Mouse (Mus musculus): ENCODE results near the gene Garem2. TPM values are rescaled to one million over a fixed set of nuclear protein-coding genes. Genes with fewer than 3 reads are reported as not detected.
"Not testable (repeated sequence)": the region's sequence is repeated elsewhere in the genome, so short reads cannot be mapped to it uniquely, and the experiment has no call there.

The Garem2 gene
- polyA plus RNA-seq (2015; fragmentation: Nextera tagmentation; extraction: Ambion mirVana), result 8.1 and 10.1 TPM in 2 replicates

- ATAC-seq, result peak; percentile 48
- H3K4me3 ChIP-seq (replicated peaks; ENCODE audit: low read length), result peak within 1 kb of the TSS; percentile 63
- H3K36me3 ChIP-seq (ENCODE audit: control insufficient read depth, insufficient read depth), result no peaks in the 10 kb centered on the region
- H3K27me3 ChIP-seq (replicated peaks; ENCODE audit: control insufficient read depth, insufficient read depth, low read length), result no peaks in the 10 kb centered on the region
- H3K27ac ChIP-seq (ENCODE audit: low read length), result peak within 1 kb of the TSS; percentile 52
- peak within 1 kb of the TSS; percentile 73 for H3K9ac ChIP-seq (replicated peaks; ENCODE audit: low read depth, low read length)
- H3K4me1 ChIP-seq (replicated peaks; ENCODE audit: control insufficient read depth, insufficient read depth, low read length), result peaks cover 36% of the 10 kb centered on the region
- H3K9me3 ChIP-seq (ENCODE audit: control insufficient read depth, low read length), result no peaks in the 10 kb centered on the region
- WGBS, result under 1% methylated on average over 60 of the region's 65 CpGs
- H3K4me2 ChIP-seq (ENCODE audit: low read length), result peak within 1 kb of the TSS; percentile 76
These were observed at the start of gene Garem2 for GRCm38 (mm10) chr5:30104841-30105667. Garem2 (plus strand) TSS chr5:30105161.

- Histone ChIP-seq H3K27me3 (replicated peaks; ENCODE audit: control insufficient read depth, insufficient read depth, low read length) (no peaks in the 10 kb centered on the region), H3K9ac (replicated peaks; ENCODE audit: low read depth, low read length) (no peak overlapping the region), H3K9me3 (ENCODE audit: control insufficient read depth, low read length) (no peaks in the 10 kb centered on the region), H3K4me2 (ENCODE audit: low read length) (no peak overlapping the region), H3K27ac (ENCODE audit: low read length) (no peak overlapping the region), H3K4me3 (replicated peaks; ENCODE audit: low read length) (no peak overlapping the region), H3K4me1 (replicated peaks; ENCODE audit: control insufficient read depth, insufficient read depth, low read length) (no peaks in the 10 kb centered on the region; the same call in 1 of the 2 replicates), H3K36me3 (ENCODE audit: control insufficient read depth, insufficient read depth) (0 out of 2 replicates have a peak, but pooled peaks cover 7% of the 10 kb centered on the region)
- no peak for ATAC-seq
- WGBS, result 35% methylated on average over 6 of the region's 6 CpGs
These were observed 46.7 kb upstream of the Garem2 start for GRCm38 (mm10) chr5:30058216-30058731.

GRCm38 (mm10) chr5:30059607-30060006 is 45.4 kb upstream of the Garem2 start:
- WGBS, result 49% methylated on average over 5 of the region's 5 CpGs
- H3K36me3 ChIP-seq (ENCODE audit: control insufficient read depth, insufficient read depth); H3K4me2 ChIP-seq (ENCODE audit: low read length); H3K9ac ChIP-seq (replicated peaks; ENCODE audit: low read depth, low read length); ATAC-seq; H3K4me1 ChIP-seq (replicated peaks; ENCODE audit: control insufficient read depth, insufficient read depth, low read length); H3K9me3 ChIP-seq (ENCODE audit: control insufficient read depth, low read length); H3K27ac ChIP-seq (ENCODE audit: low read length); H3K27me3 ChIP-seq (replicated peaks; ENCODE audit: control insufficient read depth, insufficient read depth, low read length); H3K4me3 ChIP-seq (replicated peaks; ENCODE audit: low read length): not testable (repeated sequence)

GRCm38 (mm10) chr5:30067726-30068125 is 37.2 kb upstream of the Garem2 start:
- peaks cover 9% of the 10 kb centered on the region for H3K36me3 ChIP-seq (ENCODE audit: control insufficient read depth, insufficient read depth)
- WGBS, result 75% methylated on average over 6 of the region's 6 CpGs
- no peak for ATAC-seq

GRCm38 (mm10) chr5:30071677-30072076 is 33.3 kb upstream of the Garem2 start:
- Histone ChIP-seq H3K9ac (replicated peaks; ENCODE audit: low read depth, low read length) (no peak overlapping the region), H3K36me3 (ENCODE audit: control insufficient read depth, insufficient read depth) (peaks cover under 1% of the 10 kb centered on the region; the same call in 1 of the 2 replicates), H3K4me1 (replicated peaks; ENCODE audit: control insufficient read depth, insufficient read depth, low read length) (peaks cover 13% of the 10 kb centered on the region), H3K27ac (ENCODE audit: low read length) (no peak overlapping the region), H3K4me2 (ENCODE audit: low read length) (no peak overlapping the region), H3K9me3 (ENCODE audit: control insufficient read depth, low read length) (no peaks in the 10 kb centered on the region), H3K27me3 (replicated peaks; ENCODE audit: control insufficient read depth, insufficient read depth, low read length) (no peaks in the 10 kb centered on the region), H3K4me3 (replicated peaks; ENCODE audit: low read length) (no peak overlapping the region)
- WGBS, result 76% methylated on average over 6 of the region's 6 CpGs
- ATAC-seq, result no peak

More at GRCm38 (mm10) chr5:30067726-30068125, 37.2 kb upstream of the Garem2 start:
- H3K9me3 ChIP-seq (ENCODE audit: control insufficient read depth, low read length), result no peaks in the 10 kb centered on the region
- H3K4me1 ChIP-seq (replicated peaks; ENCODE audit: control insufficient read depth, insufficient read depth, low read length), result peaks cover 8% of the 10 kb centered on the region
- H3K4me2 ChIP-seq (ENCODE audit: low read length), result no peak overlapping the region
- no peak overlapping the region for H3K4me3 ChIP-seq (replicated peaks; ENCODE audit: low read length)
- H3K9ac ChIP-seq (replicated peaks; ENCODE audit: low read depth, low read length), result no peak overlapping the region
- H3K27ac ChIP-seq (ENCODE audit: low read length), result no peak overlapping the region
- no peaks in the 10 kb centered on the region for H3K27me3 ChIP-seq (replicated peaks; ENCODE audit: control insufficient read depth, insufficient read depth, low read length)

- Histone ChIP-seq H3K4me2 (ENCODE audit: low read length) (peak overlapping the region; percentile 90), H3K4me3 (replicated peaks; ENCODE audit: low read length) (peak overlapping the region; percentile 85), H3K4me1 (replicated peaks; ENCODE audit: control insufficient read depth, insufficient read depth, low read length) (peaks cover 13% of the 10 kb centered on the region), H3K27ac (ENCODE audit: low read length) (no peak overlapping the region), H3K27me3 (replicated peaks; ENCODE audit: control insufficient read depth, insufficient read depth, low read length) (no peaks in the 10 kb centered on the region), H3K9ac (replicated peaks; ENCODE audit: low read depth, low read length) (no peak overlapping the region; the same call in 1 of the 2 replicates), H3K9me3 (ENCODE audit: control insufficient read depth, low read length) (no peaks in the 10 kb centered on the region), H3K36me3 (ENCODE audit: control insufficient read depth, insufficient read depth) (no peaks in the 10 kb centered on the region)
- WGBS, result 43% methylated on average over 3 of the region's 3 CpGs
- ATAC-seq, result 0 out of 2 replicates have a peak, but pooled peaks have one; percentile 8
These were observed 32.6 kb upstream of the Garem2 start for GRCm38 (mm10) chr5:30072377-30072776.

GRCm38 (mm10) chr5:30072825-30073821 is 31.8 kb upstream of the Garem2 start, which contains the start of gene Tyms:
Tyms (minus strand) TSS chr5:30073617.
- peak; percentile 95 for ATAC-seq
- Histone ChIP-seq H3K4me2 (ENCODE audit: low read length) (peak within 1 kb of the TSS; percentile 90), H3K9ac (replicated peaks; ENCODE audit: low read depth, low read length) (peak within 1 kb of the TSS; percentile 72), H3K36me3 (ENCODE audit: control insufficient read depth, insufficient read depth) (no peaks in the 10 kb centered on the region), H3K27me3 (replicated peaks; ENCODE audit: control insufficient read depth, insufficient read depth, low read length) (no peaks in the 10 kb centered on the region), H3K27ac (ENCODE audit: low read length) (peak within 1 kb of the TSS; percentile 80), H3K4me3 (replicated peaks; ENCODE audit: low read length) (peak within 1 kb of the TSS; percentile 85), H3K4me1 (replicated peaks; ENCODE audit: control insufficient read depth, insufficient read depth, low read length) (peaks cover 13% of the 10 kb centered on the region), H3K9me3 (ENCODE audit: control insufficient read depth, low read length) (no peaks in the 10 kb centered on the region)
- under 1% methylated on average over 45 of the region's 45 CpGs for WGBS

- 67% methylated on average over 13 of the region's 13 CpGs for WGBS
- H3K4me2 ChIP-seq (ENCODE audit: low read length), result no peak overlapping the region
- H3K27me3 ChIP-seq (replicated peaks; ENCODE audit: control insufficient read depth, insufficient read depth, low read length), result no peaks in the 10 kb centered on the region
- H3K27ac ChIP-seq (ENCODE audit: low read length), result no peak overlapping the region
- H3K36me3 ChIP-seq (ENCODE audit: control insufficient read depth, insufficient read depth), result no peaks in the 10 kb centered on the region
- no peak overlapping the region for H3K4me3 ChIP-seq (replicated peaks; ENCODE audit: low read length)
- no peak for ATAC-seq
- no peak overlapping the region for H3K9ac ChIP-seq (replicated peaks; ENCODE audit: low read depth, low read length)
- no peaks in the 10 kb centered on the region for H3K9me3 ChIP-seq (ENCODE audit: control insufficient read depth, low read length)
- no peaks in the 10 kb centered on the region for H3K4me1 ChIP-seq (replicated peaks; ENCODE audit: control insufficient read depth, insufficient read depth, low read length)
These were observed 12.3 kb upstream of the Garem2 start for GRCm38 (mm10) chr5:30092701-30093100.
